Mouse (Mus musculus): ENCODE results near the gene Cox10.
"Not testable (repeated sequence)": the region's sequence is repeated elsewhere in the genome, so short reads cannot be mapped to it uniquely, and the experiment has no call there.

The Cox10 gene

GRCm38 (mm10) chr11:64078956-64079726, at the start of gene Cox10:
TSS of gene Cox10 (minus strand) at chr11:64079468.
- peak; percentile 89 to 91 for DNase-seq

GRCm38 (mm10) chr11:64128016-64128415, 48.7 kb upstream of the Cox10 start:
- DNase-seq: no peak

GRCm38 (mm10) chr11:64125471-64125870, 46.2 kb upstream of the Cox10 start:
- DNase-seq: no peak

GRCm38 (mm10) chr11:64123174-64123573, 43.9 kb upstream of the Cox10 start:
- not testable (repeated sequence) for DNase-seq

GRCm38 (mm10) chr11:64116711-64117110, 37.4 kb upstream of the Cox10 start:
- DNase-seq: no peak

GRCm38 (mm10) chr11:64115822-64116221, 36.6 kb upstream of the Cox10 start:
- DNase-seq: no peak

GRCm38 (mm10) chr11:64115101-64115500, 35.8 kb upstream of the Cox10 start:
- DNase-seq: no peak

- DNase-seq: no peak
Measured at GRCm38 (mm10) chr11:64100060-64100459, 20.8 kb upstream of the Cox10 start.

- DNase-seq: no peak
Measured at GRCm38 (mm10) chr11:64093058-64093457, 13.8 kb upstream of the Cox10 start.

GRCm38 (mm10) chr11:64091150-64091549, 11.9 kb upstream of the Cox10 start:
- peak in 1 of 2 experiments; percentile 29 for DNase-seq

- DNase-seq: no peak
Measured at GRCm38 (mm10) chr11:64089682-64090081, 10.4 kb upstream of the Cox10 start.

- no peak for DNase-seq
Measured at GRCm38 (mm10) chr11:64085888-64086287, 6.6 kb upstream of the Cox10 start.

GRCm38 (mm10) chr11:64079727-64080081, 436 bp upstream of the Cox10 start:
- no peak for DNase-seq

GRCm38 (mm10) chr11:64076212-64076611, 3.1 kb downstream of the Cox10 start:
- DNase-seq: no peak

GRCm38 (mm10) chr11:64073379-64073778, 5.9 kb downstream of the Cox10 start:
- no peak for DNase-seq

- DNase-seq: no peak
Measured at GRCm38 (mm10) chr11:64071536-64071935, 7.7 kb downstream of the Cox10 start.

GRCm38 (mm10) chr11:64066001-64066400, 13.3 kb downstream of the Cox10 start:
- DNase-seq: no peak

GRCm38 (mm10) chr11:64063130-64063529, 16.1 kb downstream of the Cox10 start:
- no peak for DNase-seq

- DNase-seq: no peak
Measured at GRCm38 (mm10) chr11:64062226-64062625, 17.0 kb downstream of the Cox10 start.

GRCm38 (mm10) chr11:64059305-64059704, 20.0 kb downstream of the Cox10 start:
- DNase-seq: no peak

- no peak for DNase-seq
Measured at GRCm38 (mm10) chr11:64058474-64058873, 20.8 kb downstream of the Cox10 start.

GRCm38 (mm10) chr11:64053371-64053770, 25.9 kb downstream of the Cox10 start:
- DNase-seq: no peak

- DNase-seq: peak; percentile 85 to 86
Measured at GRCm38 (mm10) chr11:64051195-64051968, 27.9 kb downstream of the Cox10 start.

- no peak for DNase-seq
Measured at GRCm38 (mm10) chr11:64047432-64047831, 31.8 kb downstream of the Cox10 start.
